In genomic region chr2:30711853-30712498, GRCm38 (mm10) we compare ENCODE assay signal across 8 mouse cellular contexts.
A peak's percentile ranks its signal among the peaks of the same experiment; 100 is the strongest.
DNase-seq lines count a peak whose midpoint lies in the region; ATAC-seq and TF ChIP-seq lines count a peak whose summit lies in the region.

No protein-coding gene starts in this region.

- peak overlapping the region; percentile 63 to 64 for H3K4me3 ChIP-seq in ES-E14 (ENCODE audit: insufficient read depth in 1 of 2, low read depth in 1 of 2, low read length in 2 of 2, poor library complexity in 1 of 2, severe bottlenecking in 1 of 2)
- peak overlapping the region; percentile 59 for H3K4me3 ChIP-seq in hindbrain, embryonic 10.5 days

- H3K9ac ChIP-seq in ES-E14 (ENCODE audit: insufficient read depth, low read depth, low read length, poor library complexity, severe bottlenecking): peak overlapping the region; percentile 46

- peaks cover 17 to 48% of the 10 kb centered on the region in 2 experiments for H3K4me1 ChIP-seq in ES-E14 (ENCODE audit: control insufficient read depth in 2 of 2, insufficient read depth in 2 of 2, low read length in 2 of 2, poor library complexity in 1 of 2)
- peaks cover 84% of the 10 kb centered on the region for H3K4me1 ChIP-seq in hindbrain, embryonic 10.5 days (replicated peaks)

- no peaks in the 10 kb centered on the region; the same call in 1 of the 2 replicates for H3K27me3 ChIP-seq in hindbrain, embryonic 10.5 days (ENCODE audit: insufficient read depth, poor library complexity, severe bottlenecking)

- H3K27ac ChIP-seq in ES-E14 (ENCODE audit: insufficient read depth, low read depth, low read length, poor library complexity, severe bottlenecking): no peak overlapping the region
- peak overlapping the region; percentile 100 for H3K27ac ChIP-seq in hindbrain, embryonic 10.5 days

- peak; percentile 35 for ATAC-seq in frontal cortex, adult (ENCODE audit: low TSS enrichment)

- in situ Hi-C loops in ES-E14 (cut with MboI; ENCODE audit: low sequenced_read_pairs in 2 of 2, unreplicated experiment in 2 of 2): no loop called here

- WGBS in hindbrain, embryonic 10.5 days: under 1% methylated on average over 63 of the region's 63 CpGs

- DNase-seq in ES-E14 (ENCODE audit: low read depth, low spot score): no peak
- peak; percentile 92 for DNase-seq in cerebellum, adult 11-12 months
- peak; percentile 79 for DNase-seq in hindbrain, embryonic 10.5 days (ENCODE audit: low spot score)
- DNase-seq in layer of hippocampus, postnatal 10 days (ENCODE audit: low spot score in 2 of 2): peak; percentile 62 to 76
- peak; percentile 94 for DNase-seq in lung, postnatal 25 days (ENCODE audit: low spot score)
- peak; percentile 77 to 84 for DNase-seq in right cerebral cortex, postnatal 10 days (ENCODE audit: low spot score in 2 of 2)
- DNase-seq in urinary bladder, postnatal 14 days (ENCODE audit: low spot score): peak; percentile 95

- H3K9me3 ChIP-seq in ES-E14 (ENCODE audit: control insufficient read depth, insufficient read depth, low read depth, low read length): no peaks in the 10 kb centered on the region
- no peaks in the 10 kb centered on the region for H3K9me3 ChIP-seq in hindbrain, embryonic 10.5 days

- H3K36me3 ChIP-seq in ES-E14 (ENCODE audit: control insufficient read depth, insufficient read depth, low read length, poor library complexity, severe bottlenecking): no peaks in the 10 kb centered on the region
- H3K36me3 ChIP-seq in hindbrain, embryonic 10.5 days: no peaks in the 10 kb centered on the region

TF ChIP-seq in ES-E14, 5 proteins besides CTCF, POLR2A, EP300 and RAD21:
- no peak for TF ChIP-seq ZC3H11A (IDR thresholded peaks at IDR 0.05; ENCODE audit: borderline replicate concordance, low read depth, low read length)
- TF ChIP-seq MAFK (IDR thresholded peaks at IDR 0.05; ENCODE audit: insufficient read depth, low read depth, low read length): no peak
- no peak for TF ChIP-seq ZNF384 (IDR thresholded peaks at IDR 0.05; ENCODE audit: low read depth, low read length)
- TF ChIP-seq HCFC1 (IDR thresholded peaks at IDR 0.05; ENCODE audit: borderline replicate concordance, insufficient read depth, low read length): no peak
- no peak for TF ChIP-seq CHD2 (IDR thresholded peaks at IDR 0.05; ENCODE audit: low read depth, low read length)
